Mouse (Mus musculus) skeletal muscle tissue, adult 2 months (tissue): Measurements from ENCODE around the gene Pde7b.
A peak's percentile ranks its signal among the peaks of the same experiment; 100 is the strongest.
"Not testable (repeated sequence)": the region's sequence is repeated elsewhere in the genome, so short reads cannot be mapped to it uniquely, and the experiment has no call there.

Experiments used
- DNase-seq: peaks from one replicate; pipeline ENCODE4 v3.0.0-alpha.2; 2012; ENCODE audit warnings: low read depth, low spot score

Gene Pde7b

DNA sequence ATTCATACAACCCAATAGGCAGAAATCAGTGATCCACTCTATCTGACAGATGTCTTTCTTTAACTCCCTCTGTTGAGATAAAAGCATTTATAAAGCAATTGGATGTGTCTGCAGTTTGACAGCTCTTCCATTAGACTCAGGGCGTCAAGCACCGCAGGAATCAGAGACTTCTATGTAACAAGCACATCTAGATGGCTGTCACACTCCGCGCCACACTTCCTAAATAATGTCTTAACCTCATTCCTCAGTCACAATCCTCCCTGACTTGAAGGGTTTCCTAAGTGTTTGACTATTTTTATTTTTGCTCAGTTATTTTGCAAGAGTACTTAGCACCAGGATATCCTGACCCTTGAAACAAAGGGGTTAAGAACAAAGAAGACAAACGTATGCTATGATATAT is 174.7 kb downstream of the Pde7b start:
- no peak for DNase-seq

DNA sequence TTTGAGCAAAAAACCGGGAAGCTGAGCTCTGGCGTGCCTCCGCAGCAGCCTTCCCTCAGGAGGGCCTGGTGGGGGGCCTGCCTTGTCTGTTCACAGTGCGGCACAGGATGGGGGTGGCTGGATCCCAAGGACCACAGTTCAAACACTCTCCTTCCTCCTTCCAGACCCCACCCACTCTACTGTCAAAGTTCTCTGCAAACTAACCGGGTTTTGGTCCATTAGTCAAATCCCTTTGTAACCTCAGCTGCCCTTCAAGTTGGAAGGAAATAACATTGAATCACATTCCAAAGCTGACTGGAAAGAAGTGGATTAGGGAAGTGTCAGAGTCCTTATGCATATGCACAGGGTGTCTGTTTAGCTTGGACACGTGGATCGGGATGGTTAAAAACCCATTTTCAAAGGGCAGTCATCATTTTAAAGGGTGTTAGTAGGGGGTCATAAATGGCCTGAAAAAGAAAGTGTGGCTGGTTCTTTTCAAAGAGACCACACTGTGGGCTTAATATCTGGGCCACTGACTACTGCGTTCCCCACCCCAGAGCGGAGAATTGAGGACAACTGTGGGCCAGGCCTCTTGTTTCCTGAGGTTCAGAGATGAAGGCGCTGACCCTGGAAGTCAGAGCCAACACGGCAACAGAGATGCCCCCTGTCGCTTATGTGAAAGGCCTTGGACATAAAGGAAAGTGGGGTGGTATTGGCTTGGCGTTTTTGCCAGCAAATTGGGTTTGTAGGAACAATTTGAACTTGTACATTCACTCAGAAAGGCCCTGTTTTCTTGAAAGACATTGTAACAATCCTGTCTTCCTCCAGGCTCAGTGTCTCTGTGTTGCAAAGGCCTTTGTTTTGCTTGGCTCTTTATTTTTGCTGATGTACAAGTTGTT is 175.8 kb downstream of the Pde7b start:
- peak; percentile 25 for DNase-seq

DNA sequence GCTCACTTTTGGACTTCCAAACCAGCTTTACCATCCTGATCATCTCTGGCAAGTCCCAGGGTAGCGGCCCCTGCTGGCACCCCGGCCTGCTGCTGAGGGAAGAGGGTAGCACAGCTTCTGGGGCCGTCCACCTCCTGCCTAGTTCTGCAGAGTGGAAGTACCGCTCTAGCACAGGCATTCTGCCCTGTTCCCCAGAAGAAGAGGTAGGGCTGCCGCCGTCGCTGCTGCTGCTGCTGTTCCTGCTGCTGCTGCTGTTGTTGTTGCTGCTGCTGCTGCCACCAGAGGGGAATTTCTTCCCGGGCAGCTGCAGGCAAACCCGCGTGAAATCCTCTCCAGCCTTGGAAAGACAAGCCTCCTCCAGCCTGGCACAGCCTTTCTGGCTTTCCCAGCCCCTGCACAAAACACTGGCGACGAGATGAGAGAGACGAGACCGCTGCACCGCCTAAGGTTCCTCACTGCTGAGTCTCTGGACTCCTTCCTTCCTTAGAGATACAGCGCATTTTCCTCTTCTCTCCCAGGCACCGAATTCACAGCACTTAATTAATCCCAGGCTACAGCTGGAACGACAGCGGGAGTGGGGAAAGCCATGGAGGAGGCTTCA is 176.8 kb downstream of the Pde7b start:
- peak; percentile 21 for DNase-seq

DNA sequence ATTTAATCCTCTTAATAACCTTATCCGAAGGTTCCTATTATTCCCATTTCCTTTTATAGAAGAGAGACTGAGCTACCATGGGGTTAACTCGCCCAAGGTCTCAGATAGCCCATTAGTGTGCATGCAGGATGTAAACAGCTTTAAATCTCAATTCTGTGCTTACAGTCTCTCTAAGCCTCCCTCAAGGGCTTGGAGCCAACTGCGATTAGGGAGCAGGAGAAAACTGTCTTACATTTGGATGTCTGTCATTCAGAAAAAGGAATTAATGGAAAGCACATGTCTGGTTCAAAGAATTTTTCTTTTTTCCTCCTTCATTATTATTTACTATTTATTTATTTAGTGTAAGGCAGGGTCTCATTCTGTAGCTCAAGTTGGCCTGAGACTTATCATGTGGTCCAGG is 181.8 kb downstream of the Pde7b start:
- no peak for DNase-seq

GRCm38 (mm10) chr10:20533811-20534210 is 191.1 kb downstream of the Pde7b start:
- DNase-seq = no peak

DNA sequence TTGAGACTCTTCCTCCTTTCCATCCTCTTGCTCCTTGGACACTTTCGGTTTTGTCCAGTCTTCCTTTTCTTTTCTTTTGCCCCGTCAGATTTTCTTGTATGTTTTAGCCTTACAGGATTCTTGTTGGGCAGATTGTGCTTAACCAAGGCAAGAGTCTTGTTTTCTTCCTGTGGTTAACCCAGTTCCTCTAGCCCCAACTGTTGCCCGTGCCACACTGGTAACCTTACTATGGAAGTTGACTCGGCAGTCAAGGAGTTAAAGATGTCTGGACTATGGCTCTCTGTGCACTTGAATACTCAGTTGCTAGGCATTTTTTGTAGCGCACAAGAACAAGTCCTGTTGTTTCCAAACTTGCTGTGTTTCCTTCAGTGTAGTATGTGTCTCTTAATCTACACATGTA is 193.0 kb downstream of the Pde7b start:
- DNase-seq = no peak

- no peak for DNase-seq
These were observed 196.1 kb downstream of the Pde7b start for GRCm38 (mm10) chr10:20528544-20529411.

- DNase-seq = no peak
These were observed 197.1 kb downstream of the Pde7b start for GRCm38 (mm10) chr10:20527737-20528136.

GRCm38 (mm10) chr10:20518529-20518889 is 206.4 kb downstream of the Pde7b start:
- no peak for DNase-seq

DNA sequence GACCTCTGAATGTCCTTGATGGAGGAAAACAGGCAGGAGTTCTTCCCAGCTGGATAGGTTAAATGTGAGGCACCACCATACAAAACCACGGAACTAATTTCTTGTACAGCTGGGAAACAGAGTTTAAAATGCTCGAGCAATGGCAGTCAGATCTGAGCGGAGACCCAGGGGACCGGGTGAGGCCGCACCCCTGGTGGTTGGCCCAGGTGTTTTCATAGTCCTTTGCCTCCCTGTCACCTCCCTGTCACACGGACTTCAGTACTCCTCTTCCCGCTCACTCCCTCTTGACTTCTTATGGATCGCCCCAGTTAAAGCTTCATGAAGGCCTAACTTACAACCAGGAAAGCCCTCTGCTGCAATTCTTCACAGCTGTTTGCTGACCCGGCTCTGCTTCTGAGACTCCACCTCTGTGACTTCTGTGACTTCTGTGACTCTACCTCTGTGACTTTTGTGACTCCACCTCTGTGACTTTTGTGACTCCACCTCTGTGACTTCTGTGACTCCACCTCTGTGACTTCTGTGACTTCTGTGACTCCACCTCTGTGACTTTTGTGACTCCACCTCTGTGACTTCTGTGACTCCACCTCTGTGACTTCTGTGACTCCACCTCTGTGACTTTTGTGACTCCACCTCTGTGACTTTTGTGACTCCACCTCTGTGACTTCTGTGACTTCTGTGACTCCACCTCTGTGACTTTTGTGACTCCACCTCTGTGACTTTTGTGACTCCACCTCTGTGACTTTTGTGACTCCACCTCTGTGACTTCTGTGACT is 206.9 kb downstream of the Pde7b start:
- not testable (repeated sequence) for DNase-seq

- DNase-seq = no peak
These were observed 211.0 kb downstream of the Pde7b start for GRCm38 (mm10) chr10:20513891-20514290.

- peak; percentile 87 for DNase-seq
These were observed 211.4 kb downstream of the Pde7b start for GRCm38 (mm10) chr10:20513461-20513860.

GRCm38 (mm10) chr10:20509819-20510218 is 215.1 kb downstream of the Pde7b start:
- DNase-seq = no peak

- DNase-seq = no peak
These were observed 216.4 kb downstream of the Pde7b start for GRCm38 (mm10) chr10:20508497-20508896.

DNA sequence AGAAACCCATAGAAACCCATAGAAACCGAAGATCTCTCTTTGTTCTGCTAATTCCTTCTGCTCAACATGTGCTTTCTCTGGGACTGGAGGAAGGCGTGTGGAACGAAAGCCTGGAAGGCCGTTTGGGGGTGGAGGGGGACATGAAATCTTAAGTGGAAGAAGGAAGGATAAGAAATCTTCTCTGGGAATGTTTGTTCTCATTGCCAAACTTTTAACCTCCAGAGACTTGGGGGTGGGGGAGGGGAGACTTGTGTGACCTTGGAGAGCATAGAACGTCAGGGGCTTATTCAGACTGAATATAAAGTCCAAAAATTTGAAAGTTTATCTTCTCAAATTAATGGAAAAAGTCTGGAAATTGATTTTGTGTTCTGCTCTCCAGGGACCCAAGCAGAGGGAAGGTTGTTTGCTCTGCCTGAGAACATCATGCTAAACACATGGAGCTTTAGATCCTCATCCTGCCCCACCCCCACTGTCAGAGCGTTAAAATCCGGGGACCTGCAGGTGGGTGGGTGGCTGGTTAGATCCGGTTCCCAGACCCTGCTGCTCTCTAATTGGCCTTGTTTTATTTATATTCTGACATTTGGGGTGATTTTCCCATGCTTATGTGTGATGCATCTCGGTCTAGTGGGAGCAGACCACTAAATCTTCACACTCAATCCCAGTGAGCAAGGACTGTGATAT is 217.0 kb downstream of the Pde7b start:
- DNase-seq = peak; percentile 57

DNA sequence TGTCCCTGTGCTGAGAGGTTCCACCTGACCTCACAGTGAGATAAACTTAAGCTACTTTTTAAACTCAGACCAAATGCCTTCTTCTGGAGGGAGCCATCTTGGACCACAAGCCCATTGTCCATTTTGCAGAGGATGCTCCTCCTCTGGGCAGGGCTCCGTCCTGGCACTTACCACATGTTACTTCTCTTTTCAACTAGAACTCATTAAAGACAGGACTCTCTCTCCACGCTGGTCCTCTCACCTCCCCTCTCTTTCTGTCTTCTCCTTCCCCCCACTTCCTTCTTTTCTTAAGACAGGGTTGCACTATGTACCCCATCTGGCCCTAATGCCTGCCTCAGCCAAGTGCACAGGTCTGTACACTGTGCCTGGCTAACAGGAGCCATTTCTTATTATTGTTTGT is 217.8 kb downstream of the Pde7b start:
- DNase-seq = no peak

GRCm38 (mm10) chr10:20505454-20505853 is 219.4 kb downstream of the Pde7b start:
- DNase-seq = peak; percentile 58

- no peak for DNase-seq
These were observed 220.1 kb downstream of the Pde7b start for GRCm38 (mm10) chr10:20504800-20505199.

DNA sequence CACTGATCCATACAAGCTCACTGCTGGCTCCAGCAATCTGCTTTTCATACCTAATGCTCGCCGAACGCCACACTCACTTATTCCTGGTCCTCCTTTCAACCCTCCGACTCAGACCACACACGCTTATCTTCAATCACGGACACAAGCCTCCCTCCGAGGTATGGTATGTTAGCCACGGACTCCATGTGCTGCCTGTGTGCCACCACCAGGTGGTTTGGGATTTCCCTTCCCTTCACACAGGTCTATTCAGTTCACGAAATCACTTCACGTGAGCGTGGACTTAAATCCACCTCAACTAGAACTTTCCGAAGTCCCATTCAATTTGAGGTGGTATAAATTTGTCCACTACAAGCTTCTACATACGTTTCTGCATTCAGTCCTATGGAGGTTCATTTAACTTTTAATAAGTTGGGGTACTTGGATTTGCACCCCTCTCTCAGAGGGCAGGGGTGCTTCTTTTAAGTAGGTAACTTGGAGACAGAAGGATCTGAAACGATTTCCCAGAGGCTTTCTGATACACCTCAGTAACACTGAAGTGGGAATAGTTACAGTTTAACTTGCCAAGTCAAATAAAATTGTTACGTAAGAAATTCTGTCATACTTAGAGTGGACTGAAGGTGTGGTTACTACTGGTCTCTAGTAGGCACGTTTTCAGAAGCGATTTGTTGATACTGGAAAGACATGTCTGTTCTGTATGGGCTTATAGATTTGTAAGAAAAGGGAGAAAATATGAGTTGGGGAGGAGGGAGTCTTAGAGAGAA is 221.4 kb downstream of the Pde7b start:
- DNase-seq = no peak

DNA sequence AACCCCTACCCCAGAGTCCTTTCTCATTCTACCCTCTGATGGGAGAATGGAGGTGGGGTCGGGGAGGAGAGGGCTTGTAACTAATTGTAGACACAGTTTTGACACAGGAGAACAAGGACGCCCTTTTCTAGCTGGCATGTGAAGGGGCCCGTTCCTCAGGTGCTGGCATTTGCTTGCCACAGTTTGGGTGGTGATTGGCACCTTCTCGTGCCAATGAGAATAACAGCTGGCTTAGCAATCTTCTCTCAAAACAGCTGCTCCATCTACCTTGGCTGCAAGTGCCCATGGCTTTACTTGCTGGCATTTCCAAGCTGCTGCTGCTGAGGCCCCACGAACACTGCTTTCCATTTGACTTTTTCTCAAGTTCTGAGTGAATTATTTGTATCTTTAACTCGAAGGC is 223.7 kb downstream of the Pde7b start:
- no peak for DNase-seq
